Mouse (Mus musculus) gastrocnemius, adult 2 months (tissue): ENCODE measurements around the gene Lrp2. TPM values are rescaled to one million over a fixed set of nuclear protein-coding genes. Genes with fewer than 3 reads are reported as not detected.
A peak's percentile ranks its signal among the peaks of the same experiment; 100 is the strongest.
"Not testable (repeated sequence)": the region's sequence is repeated elsewhere in the genome, so short reads cannot be mapped to it uniquely, and the experiment has no call there.

Experiments used
- DNase-seq: peaks from one replicate; pipeline ENCODE4 v3.0.0; 2022
- H3K27ac ChIP-seq: fragments of 200-600 bp; 2 replicates; pipeline ENCODE4 v1.8.1; 2022; ENCODE audit warnings: mild to moderate bottlenecking
- H3K4me3 ChIP-seq: fragments of 200-600 bp; 2 replicates; pipeline ENCODE4 v1.8.1; 2022; ENCODE audit warnings: mild to moderate bottlenecking, moderate library complexity
- CTCF ChIP-seq: fragments of 200-600 bp; IDR thresholded peaks from 2 replicates; pipeline ENCODE4 v1.8.1; 2022; ENCODE audit warnings: antibody characterized with exemption, mild to moderate bottlenecking, moderate library complexity
- intact Hi-C: fragments of 180-260 bp; cut with DNase I; formaldehyde crosslinking; loops from one replicate; pipeline ENCODE4 v1.15.1; 2025
- total RNA-seq, 2 experiments: library from RNA; stranded (reverse); gene quantifications; 2 replicates each; pipeline ENCODE4 v1.2.3; 2021

Lrp2 gene
- total RNA-seq, 2 experiments from 2014 or later, result not detected

GRCm38 (mm10) chr2:69592536-69592935 lies 6.7 kb upstream of the Lrp2 start:
- H3K27ac ChIP-seq, result no peak overlapping the region
- intact Hi-C loops, result no loop called here
- no peak for TF ChIP-seq CTCF
- H3K4me3 ChIP-seq, result no peak overlapping the region
- no peak for DNase-seq

GRCm38 (mm10) chr2:69591966-69592505 lies 6.2 kb upstream of the Lrp2 start:
- Histone ChIP-seq H3K4me3 (no peak overlapping the region), H3K27ac (no peak overlapping the region)
- no peak for DNase-seq
- TF ChIP-seq CTCF, result no peak
- intact Hi-C loops, result no loop called here

GRCm38 (mm10) chr2:69590548-69590947 lies 4.7 kb upstream of the Lrp2 start:
- no peak overlapping the region for H3K4me3 ChIP-seq
- no peak overlapping the region for H3K27ac ChIP-seq
- TF ChIP-seq CTCF, result no peak
- intact Hi-C loops, result no loop called here
- no peak for DNase-seq

GRCm38 (mm10) chr2:69587896-69588295 lies 2.0 kb upstream of the Lrp2 start:
- no peak overlapping the region for H3K4me3 ChIP-seq
- no peak for TF ChIP-seq CTCF
- H3K27ac ChIP-seq, result no peak overlapping the region
- intact Hi-C loops, result no loop called here
- DNase-seq, result no peak

- Histone ChIP-seq H3K4me3 (peak overlapping the region; percentile 56), H3K27ac (no peak overlapping the region)
- no peak for TF ChIP-seq CTCF
- intact Hi-C loops, result no loop called here
- DNase-seq, result no peak
These were observed 1.2 kb upstream of the Lrp2 start for GRCm38 (mm10) chr2:69586821-69587728.

- intact Hi-C loops, result no loop called here
- Histone ChIP-seq H3K27ac (no peak overlapping the region), H3K4me3 (peak overlapping the region; percentile 71)
- DNase-seq, result peak; percentile 18
- TF ChIP-seq CTCF, result no peak
These were observed 527 bp downstream of the Lrp2 start for GRCm38 (mm10) chr2:69585191-69585885.

GRCm38 (mm10) chr2:69584117-69584933 lies 1.5 kb downstream of the Lrp2 start:
- H3K27ac ChIP-seq, result no peak overlapping the region
- no peak for TF ChIP-seq CTCF
- no peak for DNase-seq
- peak overlapping the region; percentile 45 for H3K4me3 ChIP-seq
- intact Hi-C loops, result no loop called here

GRCm38 (mm10) chr2:69582861-69583260 lies 3.0 kb downstream of the Lrp2 start:
- DNase-seq, result no peak
- H3K27ac ChIP-seq, result no peak overlapping the region
- TF ChIP-seq CTCF, result no peak
- intact Hi-C loops, result no loop called here
- H3K4me3 ChIP-seq, result no peak overlapping the region

GRCm38 (mm10) chr2:69582068-69582467 lies 3.8 kb downstream of the Lrp2 start:
- DNase-seq, H3K4me3 ChIP-seq, H3K27ac ChIP-seq, intact Hi-C loops: not testable (repeated sequence)

- Histone ChIP-seq H3K4me3 (no peak overlapping the region), H3K27ac (no peak overlapping the region)
- intact Hi-C loops, result no loop called here
- TF ChIP-seq CTCF, result no peak
- DNase-seq, result no peak
These were observed 5.8 kb downstream of the Lrp2 start for GRCm38 (mm10) chr2:69580091-69580490.

- intact Hi-C loops, result no loop called here
- no peak overlapping the region for H3K27ac ChIP-seq
- no peak for TF ChIP-seq CTCF
- H3K4me3 ChIP-seq, result no peak overlapping the region
- DNase-seq, result no peak
These were observed 7.7 kb downstream of the Lrp2 start for GRCm38 (mm10) chr2:69578206-69578605.

- DNase-seq, result no peak
- TF ChIP-seq CTCF, result no peak
- Histone ChIP-seq H3K27ac (no peak overlapping the region), H3K4me3 (no peak overlapping the region)
- intact Hi-C loops, result no loop called here
These were observed 9.3 kb downstream of the Lrp2 start for GRCm38 (mm10) chr2:69576531-69576930.
